Mouse (Mus musculus) B cell, adult 2 months (primary cell): ENCODE data around the gene Gm43951.
A peak's percentile ranks its signal among the peaks of the same experiment; 100 is the strongest.

ENCODE experiments used
- DNase-seq, 2 experiments: peaks; one replicate each; pipeline ENCODE4 v3.0.0; 2022

Gene Gm43951

DNA sequence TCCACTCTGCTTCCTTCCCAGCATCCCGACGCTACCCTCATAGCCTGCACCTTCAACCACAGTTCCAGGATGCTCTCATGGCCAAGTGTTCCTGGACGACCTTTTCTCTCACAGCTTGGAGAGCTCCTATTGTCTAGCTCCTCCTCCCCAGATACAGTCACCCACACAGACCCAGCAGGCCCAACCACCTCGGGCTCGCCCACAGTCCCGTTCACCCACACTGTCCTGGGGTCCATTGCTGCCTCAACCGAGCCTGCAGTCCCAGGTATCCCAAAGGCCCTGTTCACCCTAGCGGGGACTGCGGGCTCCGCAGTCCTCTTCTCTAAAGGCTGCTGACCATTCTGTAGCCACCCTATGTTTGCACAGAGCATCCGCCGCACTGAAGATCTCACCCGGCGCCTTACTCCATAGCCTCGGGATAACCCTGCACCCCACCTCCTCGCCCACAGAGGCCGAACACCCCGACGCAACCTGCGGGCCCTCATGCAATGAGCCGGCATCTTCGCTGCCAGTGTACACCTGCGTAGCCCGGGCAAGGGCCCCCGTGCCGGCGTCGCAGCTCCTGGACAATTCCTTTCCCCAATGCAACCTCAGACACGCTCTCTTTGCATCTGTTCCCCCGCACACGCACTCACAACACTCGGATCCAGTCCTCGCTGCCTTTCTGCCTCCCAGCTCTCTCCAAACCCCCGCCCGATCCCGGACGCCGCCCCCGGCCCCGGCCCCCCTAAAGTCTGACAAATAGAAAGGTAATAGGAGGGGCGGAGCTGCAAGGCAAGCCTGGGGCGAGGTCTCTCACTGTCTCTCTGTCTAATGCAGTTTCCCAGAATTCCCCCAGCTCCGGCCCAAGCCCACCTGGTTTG lies at the start of gene Gm43951:
Gm43951 (minus strand) TSS at position 500 of the 863 bp plus-strand sequence.
- DNase-seq = peak in 1 of 2 experiments; percentile 11

DNA sequence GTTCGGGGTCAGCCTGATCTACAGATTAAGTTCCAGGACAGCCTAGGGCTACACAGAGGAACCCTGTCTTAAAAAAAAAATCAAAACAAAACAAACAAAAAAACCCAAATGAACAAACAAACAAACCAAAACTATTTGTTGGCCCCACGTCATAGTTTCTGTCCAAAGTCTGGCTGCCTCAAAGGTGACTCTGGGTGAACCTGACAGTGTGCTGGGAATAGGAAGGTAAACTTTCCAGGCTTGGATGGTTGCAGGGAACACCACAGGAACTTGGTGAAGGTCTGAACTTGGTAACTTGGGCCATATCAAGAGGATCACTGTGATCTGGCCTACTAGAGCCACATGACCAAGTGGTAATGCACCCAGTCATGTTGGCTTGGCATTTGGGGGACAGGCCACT lies 49.8 kb upstream of the Gm43951 start:
- DNase-seq = no peak

DNA sequence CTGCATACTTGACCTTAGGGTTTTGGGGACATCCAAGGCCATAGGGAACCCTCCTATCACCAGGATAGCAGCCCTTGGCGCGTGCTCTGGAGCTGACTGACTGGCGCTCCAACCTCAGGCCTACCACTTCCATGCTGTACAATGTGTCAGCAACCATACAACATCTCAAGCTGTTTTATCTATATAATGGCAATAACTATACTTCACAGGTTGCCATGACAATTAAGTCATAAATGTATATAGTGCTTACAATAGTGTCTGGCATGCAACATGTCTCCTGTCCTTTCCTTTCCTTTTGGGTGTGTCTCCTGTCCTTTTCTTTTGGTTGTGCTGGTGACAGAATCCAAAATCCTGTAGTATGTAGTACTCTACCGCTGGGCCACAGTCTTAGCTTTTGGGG lies 49.0 kb upstream of the Gm43951 start:
- no peak for DNase-seq

DNA sequence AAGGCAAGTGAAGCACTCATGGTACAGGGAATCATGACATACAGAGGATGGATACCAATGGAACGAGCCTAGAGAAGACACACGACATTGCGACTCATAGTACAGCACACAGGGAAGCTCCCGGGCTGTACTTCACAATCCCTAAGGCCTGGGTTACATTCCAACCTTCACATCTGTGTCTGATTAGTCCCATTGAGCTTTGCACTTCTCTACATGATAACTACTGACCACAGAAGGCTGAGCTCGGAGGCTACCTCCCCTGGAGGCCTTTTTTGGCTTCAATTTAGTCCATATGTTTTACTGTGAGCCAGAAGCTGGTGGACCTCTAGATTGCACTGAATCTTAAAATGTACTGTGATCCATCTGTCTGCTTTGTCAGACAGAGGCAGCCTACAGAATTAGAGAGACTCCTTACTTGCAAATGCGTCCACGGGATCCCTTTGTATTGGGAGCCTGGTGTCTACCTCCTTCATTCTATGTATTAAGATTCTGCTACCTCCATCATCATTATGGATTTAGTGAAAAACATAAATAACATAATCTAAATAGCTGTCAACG lies 38.6 kb upstream of the Gm43951 start:
- DNase-seq = no peak

DNA sequence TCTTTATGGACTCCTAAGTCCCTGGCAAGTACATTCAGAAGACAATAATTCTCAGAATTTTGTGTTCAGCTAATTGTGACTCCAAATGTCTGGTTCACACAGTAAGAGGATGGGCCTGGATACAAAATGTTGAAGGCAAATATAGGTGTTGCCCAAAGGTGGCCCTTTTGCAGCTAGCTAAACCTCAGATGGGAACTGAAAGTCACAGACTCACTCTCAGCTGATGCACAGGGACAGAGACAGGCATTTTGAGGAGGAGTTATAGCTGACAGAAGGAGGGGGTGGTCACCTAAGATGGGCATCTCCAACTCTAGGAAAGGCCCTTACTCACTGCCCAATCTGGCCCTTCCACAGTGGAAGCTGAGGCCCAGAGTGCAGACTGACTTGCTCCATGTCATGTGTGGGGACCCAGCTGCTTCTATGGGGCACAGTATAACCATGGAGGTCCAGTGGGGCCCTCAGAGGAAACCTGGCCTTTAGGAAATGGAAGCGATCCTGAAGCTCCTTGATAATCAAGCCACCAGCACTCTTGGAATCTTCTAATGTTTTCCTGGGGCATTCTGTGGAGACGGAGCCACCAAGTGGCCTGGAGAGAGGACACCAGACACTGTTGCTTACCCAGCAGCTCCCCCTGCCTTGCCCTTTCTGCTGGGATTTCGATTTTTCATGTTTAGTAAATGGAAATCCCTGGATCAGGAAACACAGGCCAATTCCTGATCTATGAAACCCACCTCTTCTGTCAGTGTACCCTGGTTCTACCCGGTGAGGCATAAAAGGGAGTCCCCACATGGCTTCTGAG lies 33.6 kb upstream of the Gm43951 start:
- DNase-seq = no peak

DNA sequence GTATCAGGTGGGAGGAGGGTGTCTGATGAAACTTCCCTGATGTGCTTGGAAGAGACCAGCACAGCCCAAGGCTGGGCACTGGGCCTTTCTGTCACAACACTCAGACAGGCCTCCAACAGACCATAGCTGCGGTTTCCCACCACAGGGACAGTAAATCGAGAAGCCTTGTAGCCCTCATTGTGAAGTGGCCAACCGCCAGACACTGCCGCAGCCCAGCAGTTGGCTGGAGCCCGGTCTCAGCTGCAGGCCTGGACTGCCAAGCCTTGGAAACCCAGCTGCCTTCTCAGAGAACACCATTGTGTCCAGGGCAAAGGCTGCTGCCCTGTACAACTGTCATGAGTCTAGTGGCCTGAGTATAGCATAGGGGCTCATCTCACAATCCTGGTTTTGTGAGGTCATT lies 27.4 kb upstream of the Gm43951 start:
- no peak for DNase-seq

DNA sequence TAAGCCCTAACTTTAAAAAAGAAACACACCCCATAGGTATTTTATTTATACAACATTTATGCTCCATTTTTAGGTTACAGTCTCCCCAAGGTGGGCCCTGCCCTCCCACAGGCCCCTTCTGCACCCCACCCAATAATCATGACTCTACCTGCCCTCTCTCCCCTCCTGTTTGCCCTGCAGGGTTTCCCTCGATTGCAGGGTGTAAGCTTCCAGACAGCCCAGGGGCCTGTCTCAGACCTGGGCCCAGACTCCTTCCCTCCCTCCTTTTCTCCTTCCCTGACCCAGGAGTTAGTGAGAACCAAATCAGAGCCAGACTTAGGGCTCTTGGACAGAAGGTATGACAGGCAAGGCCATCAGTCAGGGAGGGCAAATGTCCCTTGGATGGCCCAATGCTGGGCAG lies 26.4 kb upstream of the Gm43951 start:
- no peak for DNase-seq

DNA sequence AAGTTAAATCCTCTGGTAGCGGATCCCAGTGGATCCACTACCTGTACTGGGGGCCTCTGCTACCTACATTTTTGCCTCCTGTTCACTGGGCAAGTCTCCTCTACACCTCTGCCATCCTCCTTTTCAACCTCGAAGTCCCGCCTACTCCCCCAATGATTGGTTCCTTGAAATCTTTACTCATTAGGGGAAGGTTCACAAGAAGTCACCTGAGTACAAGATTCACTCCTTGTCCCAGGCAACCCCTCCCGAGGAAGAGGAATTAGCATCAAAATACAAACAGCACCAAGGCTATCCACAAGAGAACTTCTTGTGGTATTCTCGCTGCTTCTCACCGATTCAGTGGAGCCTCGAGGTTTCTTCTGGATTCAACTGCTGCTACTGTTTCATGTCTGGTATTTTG lies 25.4 kb upstream of the Gm43951 start:
- no peak for DNase-seq

DNA sequence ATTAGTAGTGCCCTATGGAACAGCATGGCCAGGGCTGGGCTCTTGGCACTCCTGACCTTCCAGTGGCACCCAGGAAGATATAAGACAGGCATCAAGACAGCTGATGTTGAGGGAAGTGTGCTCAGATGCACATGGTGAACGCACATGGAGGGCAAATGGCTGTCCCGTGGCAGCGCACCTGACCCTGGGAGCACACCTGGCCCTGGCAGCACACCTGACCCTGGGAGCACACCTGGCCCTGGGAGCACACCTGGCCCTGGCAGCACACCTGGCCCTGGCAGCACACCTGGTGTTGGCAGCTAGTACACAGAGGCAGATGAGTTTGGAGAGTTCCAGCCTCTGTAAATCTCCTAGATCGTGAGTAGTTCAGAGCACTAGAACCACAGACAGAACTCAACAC lies 21.9 kb upstream of the Gm43951 start:
- no peak for DNase-seq

DNA sequence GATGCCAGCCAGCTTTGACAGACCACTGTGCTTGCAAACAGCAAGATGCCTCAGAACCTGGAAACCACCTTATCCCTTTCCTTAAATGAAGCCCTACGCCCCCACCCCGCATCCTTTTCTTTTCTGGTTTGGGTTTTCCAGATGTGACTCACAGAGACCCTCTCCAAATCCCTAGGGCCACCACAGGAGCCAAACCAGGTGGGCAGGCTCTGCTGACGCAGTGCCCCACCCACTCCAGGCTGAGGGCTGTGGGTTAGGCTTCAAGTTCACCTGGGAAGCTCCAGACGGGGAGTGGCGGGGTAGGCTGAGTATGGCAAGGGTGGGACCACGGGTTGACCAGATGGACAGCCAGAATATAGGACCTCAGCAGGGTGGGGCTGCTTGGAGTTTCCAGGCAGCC lies 20.3 kb upstream of the Gm43951 start:
- no peak for DNase-seq

DNA sequence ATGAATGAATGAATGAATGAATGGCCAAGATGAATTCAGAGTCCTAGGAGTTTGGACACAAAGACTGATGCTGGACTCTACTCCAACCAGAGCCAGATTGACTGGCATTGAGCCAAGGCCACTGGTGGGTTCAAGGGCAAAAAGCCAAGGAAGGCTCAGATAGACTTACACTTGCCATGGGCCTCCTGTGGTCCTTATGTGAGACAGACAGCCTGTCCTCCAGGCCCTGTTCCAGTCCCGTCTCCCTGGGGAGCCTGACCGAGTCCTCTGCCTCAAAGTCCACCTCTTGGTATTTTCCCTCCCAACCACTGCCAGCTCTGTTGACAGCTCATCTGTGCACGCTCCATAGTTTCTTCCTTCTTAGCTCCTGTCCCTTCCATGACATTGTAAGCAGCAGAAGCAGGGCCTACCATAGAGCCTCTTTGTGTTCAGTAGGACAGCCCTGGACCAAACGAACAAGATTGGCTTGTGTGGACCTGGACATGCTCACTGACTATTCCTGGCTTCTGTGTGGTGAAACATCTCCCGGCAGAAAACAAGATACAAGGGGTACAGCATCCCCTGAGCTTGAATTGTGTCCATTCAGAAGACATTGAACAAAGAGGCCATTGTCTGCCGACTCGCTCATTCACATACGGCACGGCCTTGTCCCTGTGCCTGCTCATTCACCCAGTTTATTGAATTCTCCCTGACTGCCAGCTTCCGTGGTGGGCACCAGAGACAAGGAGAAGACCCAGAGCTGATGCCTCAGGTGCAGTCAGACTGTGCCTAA lies 19.6 kb upstream of the Gm43951 start:
- no peak for DNase-seq

DNA sequence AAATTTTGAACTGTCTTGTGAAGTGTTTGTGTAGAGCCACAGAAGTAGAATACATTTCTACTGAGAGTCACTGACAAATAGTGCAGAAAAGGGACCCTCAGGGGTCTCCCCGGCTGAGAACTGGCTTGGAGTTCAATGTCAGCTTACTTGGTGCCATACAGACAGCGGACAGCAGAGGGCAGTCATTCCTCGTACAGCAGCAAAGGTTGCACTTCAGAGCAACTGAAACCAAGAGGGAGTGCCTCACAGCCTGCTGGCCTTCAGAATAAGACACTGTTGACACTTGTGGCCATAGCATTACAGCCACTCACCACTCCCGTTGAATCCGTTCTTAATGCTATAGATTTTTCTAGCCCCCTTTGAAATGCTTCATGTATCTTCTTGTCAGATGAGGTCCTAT lies 18.2 kb upstream of the Gm43951 start:
- DNase-seq = peak; percentile 77

DNA sequence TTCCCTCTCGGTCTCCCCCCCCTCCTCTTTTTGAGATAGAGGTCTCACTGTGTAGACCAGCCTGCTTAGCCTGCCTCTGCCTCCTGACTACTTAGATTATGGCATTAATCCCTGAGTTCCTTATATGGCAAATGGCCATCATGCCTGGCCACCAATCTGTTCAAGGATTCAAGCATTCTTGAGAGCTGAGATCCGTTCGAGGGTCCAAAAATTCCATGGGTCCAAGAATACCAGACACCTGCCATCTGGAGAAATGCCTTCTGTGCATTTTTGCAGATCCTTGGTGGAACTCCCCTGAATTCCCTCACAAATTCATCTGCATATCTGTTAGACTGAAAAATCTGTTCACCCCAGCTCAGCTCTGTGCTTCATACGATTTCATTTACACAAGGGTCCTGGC lies 16.8 kb upstream of the Gm43951 start:
- DNase-seq = no peak

DNA sequence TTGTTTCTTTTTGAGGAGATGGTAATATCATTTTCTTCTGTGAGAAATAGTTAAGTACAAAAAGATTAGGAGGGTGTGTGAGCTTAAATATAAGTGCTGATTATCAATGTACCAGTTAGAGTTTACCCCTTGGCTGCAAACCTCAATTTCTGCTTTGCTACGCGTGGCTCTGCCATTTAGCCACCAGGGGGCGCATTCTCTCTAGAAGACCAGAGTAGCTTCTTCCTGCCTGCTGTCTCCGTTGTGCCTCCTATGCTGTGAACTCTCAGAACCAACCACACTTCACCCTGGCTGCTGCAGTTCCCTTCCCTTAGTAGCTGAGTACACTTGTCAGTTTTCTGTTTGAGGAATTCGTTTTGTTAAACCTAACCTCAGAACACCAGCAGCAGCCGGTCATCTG lies 14.6 kb upstream of the Gm43951 start:
- DNase-seq = peak; percentile 86 to 87

DNA sequence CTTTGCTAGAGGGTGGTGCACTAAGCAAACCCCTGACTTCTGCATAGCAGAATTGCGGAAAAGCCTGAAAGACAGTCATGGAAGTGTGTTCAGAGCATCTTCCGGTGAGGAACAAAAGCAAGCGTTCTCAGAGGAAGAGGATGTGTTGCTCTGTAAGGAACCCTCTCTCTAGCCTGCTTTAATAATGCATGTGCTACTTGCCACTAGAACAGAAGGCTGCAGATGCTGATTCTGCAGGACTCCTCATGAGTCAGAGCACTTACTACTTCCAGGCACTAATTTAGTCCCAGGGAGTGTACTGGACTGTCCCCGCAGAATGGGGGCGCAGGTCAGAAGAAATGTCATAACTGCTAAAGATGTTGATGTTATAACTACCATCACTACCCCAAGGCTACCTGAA lies 10.5 kb upstream of the Gm43951 start:
- no peak for DNase-seq

DNA sequence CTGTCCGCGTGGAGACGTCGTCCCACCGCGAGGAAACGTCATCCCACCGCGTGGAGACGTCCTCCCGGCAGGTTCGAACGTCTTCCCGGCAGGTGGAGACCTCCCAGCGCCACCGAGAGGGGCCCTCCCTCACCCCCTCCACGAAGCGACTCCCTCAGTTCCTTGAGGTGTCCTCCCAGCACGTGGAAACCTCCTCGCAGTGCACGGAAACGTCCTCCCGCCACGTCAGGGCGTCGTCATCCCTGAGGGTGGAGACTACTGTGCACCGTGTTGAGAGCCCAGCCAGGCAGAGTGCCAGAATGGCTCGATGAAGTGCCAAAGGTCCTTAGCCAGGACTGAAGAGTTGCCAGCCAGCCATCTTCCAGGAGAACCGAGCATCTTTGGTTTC lies 8.8 kb upstream of the Gm43951 start, which contains the start of gene Med31:
Med31 (minus strand) TSS at position 183 of the 388 bp plus-strand sequence.
- peak; percentile 83 to 88 for DNase-seq

DNA sequence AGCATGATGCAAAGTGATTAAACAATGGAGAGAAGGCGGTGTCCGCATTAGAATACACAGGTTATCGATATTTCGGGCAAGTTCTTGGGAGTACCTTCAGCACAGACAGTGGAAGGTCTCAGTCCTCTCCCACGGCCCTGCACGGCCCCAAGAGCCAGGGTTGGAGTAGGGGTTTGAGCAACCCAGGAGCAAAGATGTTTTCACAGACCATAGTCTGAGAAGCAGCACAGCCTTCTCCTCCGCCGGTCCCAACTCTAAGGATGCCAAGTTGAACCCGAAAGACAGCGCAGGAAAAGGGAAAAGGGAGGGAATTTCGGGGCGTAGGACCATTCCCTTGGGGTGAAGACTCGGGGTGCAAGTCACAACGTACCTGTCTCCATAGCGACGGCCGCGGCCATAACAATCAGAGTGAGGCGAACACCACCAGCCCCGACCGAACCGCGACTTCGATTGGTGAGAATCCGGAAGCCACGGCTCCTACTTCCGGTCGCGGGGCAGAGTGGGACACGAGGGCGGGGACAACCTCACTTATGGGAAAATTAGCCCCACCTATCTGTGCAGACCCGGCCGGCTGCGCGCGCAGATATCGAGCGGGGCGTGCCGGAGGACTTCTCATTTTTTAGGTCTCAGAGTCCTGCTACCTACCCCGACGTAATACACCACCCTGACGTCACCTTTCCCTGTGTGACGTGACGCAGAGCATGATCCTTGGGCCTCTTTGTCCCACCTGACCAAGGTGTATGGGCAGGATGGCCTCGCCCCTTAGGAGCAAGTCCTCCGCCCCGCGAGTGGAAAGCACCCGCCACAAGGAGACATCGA lies 8.2 kb upstream of the Gm43951 start:
- DNase-seq = peak; percentile 94 to 95

DNA sequence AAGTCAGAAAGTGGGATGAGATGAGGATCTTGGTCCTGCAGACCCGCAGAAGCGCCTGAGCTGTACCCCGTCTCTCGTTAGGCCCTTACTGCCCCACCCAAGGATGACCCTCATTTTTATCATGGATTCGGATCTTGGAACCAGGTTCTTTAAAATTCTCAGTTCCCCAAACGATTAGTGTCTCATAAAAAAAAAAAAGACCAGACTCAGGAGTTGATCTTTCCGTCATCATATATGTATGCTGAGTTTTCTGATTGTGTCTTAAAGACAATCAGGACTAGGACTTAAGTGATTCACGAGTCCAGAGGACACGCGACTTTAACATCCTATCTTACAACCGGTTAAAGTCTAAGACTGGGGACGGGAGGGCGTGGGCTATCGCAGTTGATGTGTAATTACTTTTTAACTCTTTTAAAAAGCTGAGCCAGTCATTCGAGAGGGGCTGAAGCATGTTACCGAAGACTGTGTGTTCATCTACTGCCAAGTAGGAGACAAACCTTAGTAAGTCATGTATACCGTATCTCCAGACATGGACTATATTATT lies 1.3 kb upstream of the Gm43951 start:
- DNase-seq = no peak

DNA sequence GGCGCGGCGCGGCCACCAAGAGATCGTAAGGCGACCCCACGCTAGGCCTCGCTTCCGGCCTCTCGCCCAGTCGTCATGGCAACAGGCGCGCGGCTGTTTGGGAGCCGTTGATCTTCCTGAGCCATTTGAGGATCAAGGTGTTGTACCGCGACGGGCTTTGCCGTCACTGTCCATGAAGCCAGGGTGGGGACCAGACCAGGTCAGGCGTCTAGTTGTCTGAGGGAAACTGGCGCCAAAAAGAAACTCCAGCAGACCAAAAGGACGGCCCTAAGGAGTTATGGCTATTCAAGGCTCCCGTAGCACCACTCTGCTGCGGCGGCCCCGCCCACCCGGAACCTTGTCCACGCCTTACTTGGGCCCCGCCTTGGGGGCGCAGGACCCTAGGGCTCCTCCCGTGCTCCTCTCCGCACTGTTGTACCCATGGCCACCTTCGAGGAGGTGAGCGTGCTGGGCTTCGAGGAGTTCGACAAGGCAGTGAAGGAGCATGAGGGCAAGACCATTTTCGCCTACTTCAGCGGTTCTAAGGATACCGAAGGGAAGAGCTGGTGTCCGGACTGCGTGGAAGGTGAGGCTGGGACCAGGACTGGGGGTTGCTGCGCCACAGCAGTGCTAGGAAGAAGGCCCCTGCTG lies 679 bp upstream of the Gm43951 start, which contains the start of the genes 4933427D14Rik and Txndc17:
4933427D14Rik (minus strand) TSS at position 256 of the 630 bp plus-strand sequence.
Txndc17 (plus strand) TSS at position 344 of the 630 bp plus-strand sequence.
- peak; percentile 82 to 83 for DNase-seq

DNA sequence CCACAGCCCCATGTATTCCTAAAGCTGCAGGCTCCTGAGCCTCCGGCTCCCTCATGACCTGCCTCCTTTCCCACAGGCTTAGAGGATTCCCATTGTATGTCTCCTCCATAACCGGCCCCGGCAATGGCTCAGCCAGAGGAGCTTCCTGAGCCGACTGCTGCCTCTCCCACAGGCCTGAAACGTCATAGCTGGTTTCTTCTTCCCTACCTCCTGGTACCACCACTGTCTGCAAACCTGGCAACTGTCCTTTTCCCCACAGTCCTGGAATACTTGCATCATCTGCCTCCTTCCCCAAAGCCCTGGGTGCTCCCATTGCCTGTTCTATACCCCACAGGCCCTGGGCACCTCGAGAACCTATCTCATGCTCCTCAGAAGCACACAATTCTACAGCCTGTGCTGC lies 1.4 kb downstream of the Gm43951 start:
- DNase-seq = no peak

DNA sequence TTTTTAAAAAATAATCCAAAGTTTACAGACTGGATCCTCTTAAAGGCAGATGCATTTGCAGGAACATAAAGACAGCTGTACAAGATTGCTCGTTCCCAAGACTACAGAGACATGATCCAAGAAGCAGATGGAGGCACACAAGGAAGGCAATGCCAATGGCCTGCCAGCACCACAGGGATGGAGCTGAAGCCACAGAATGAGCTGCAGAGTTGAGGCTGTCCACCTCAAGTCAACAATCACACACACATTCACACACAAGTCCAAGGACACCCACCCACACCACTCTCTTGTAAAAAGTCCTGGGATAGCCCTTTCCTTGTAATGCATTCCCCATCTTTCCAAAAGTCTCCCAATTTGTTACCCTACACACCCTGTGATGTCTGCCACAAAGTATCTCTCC lies 3.2 kb downstream of the Gm43951 start:
- no peak for DNase-seq
